Mouse (Mus musculus) liver, embryonic 14.5 days (tissue): ENCODE measurements around the gene Hoxd11. TPM values are rescaled to one million over a fixed set of nuclear protein-coding genes. Genes with fewer than 3 reads are reported as not detected.

Source experiments
- ATAC-seq: fragments of 200-750 bp; cut with Nextera tagmentation; 2 replicates; pipeline ENCODE4 v1.8.0; 2017; ENCODE audit warnings: moderate number of reproducible peaks, mild to moderate bottlenecking, moderate library complexity; ENCODE audit not compliant: insufficient read depth
- DNase-seq, 3 experiments: peaks; one replicate each; pipeline ENCODE4 v3.0.0-alpha.2; 2012 to 2013; ENCODE audit warnings: low read depth in 3 of 3, low spot score in 3 of 3
- H3K27ac ChIP-seq: fragments of 300-500 bp; sonication (generic); 2 replicates; pipeline ENCODE4 v1.5.1; 2014; ENCODE audit warnings: moderate library complexity, mild to moderate bottlenecking, control low read depth, inconsistent platforms
- H3K27me3 ChIP-seq: fragments of 300-500 bp; sonication (generic); 2 replicates; pipeline ENCODE4 v1.6.1; 2014; ENCODE audit warnings: mild to moderate bottlenecking, low read length, moderate library complexity; ENCODE audit not compliant: control insufficient read depth, insufficient read depth
- H3K36me3 ChIP-seq: fragments of 300-500 bp; sonication (generic); replicated peaks from 2 replicates; pipeline ENCODE4 v1.6.1; 2014; ENCODE audit warnings: low read depth; ENCODE audit not compliant: control insufficient read depth, insufficient read depth
- H3K4me1 ChIP-seq, 2 experiments: fragments of 200-500 bp in 1 of 2; fragments of 300-500 bp in 1 of 2; sonication (generic) in 1 of 2; replicated peaks; 2 replicates each; pipeline ENCODE4 v1.6.1; 2012 to 2014; ENCODE audit warnings: antibody characterized with exemption in 1 of 2, inconsistent platforms in 1 of 2, low read length in 1 of 2; ENCODE audit not compliant: control insufficient read depth in 2 of 2, insufficient read depth in 2 of 2
- H3K4me2 ChIP-seq: fragments of 300-500 bp; sonication (generic); 2 replicates; pipeline ENCODE4 v1.6.1; 2014; ENCODE audit warnings: low read depth, mild to moderate bottlenecking, control low read depth, moderate library complexity
- H3K4me3 ChIP-seq, 2 experiments: fragments of 200-500 bp in 1 of 2; fragments of 300-500 bp in 1 of 2; sonication (generic) in 1 of 2; 2 replicates each; pipeline ENCODE4 v1.5.1; 2012 to 2014; ENCODE audit warnings: low read depth in 2 of 2, low read length in 2 of 2, mild to moderate bottlenecking in 2 of 2, control low read depth in 1 of 2, inconsistent platforms in 1 of 2, moderate library complexity in 1 of 2; ENCODE audit not compliant: insufficient read depth in 1 of 2
- H3K9ac ChIP-seq: fragments of 300-500 bp; sonication (generic); replicated peaks from 2 replicates; pipeline ENCODE4 v1.6.1; 2014; ENCODE audit warnings: mild to moderate bottlenecking, control low read depth, moderate library complexity
- H3K9me3 ChIP-seq: fragments of 300-500 bp; sonication (generic); 2 replicates; pipeline ENCODE4 v1.6.1; 2016; ENCODE audit warnings: low read length, mixed read lengths; ENCODE audit not compliant: control insufficient read depth
- CTCF ChIP-seq: IDR thresholded peaks from 2 replicates; pipeline ENCODE4 v1.5.1; 2016; ENCODE audit warnings: antibody characterized with exemption, low read depth, control low read depth
- EP300 ChIP-seq: IDR thresholded peaks from 2 replicates; pipeline ENCODE4 v1.6.1; 2016; ENCODE audit warnings: antibody characterized with exemption, low read depth
- WGBS: fragments of 180-500 bp; shearing (Covaris S2); extraction: QIAGEN DNeasy Blood & Tissue Kit; methylation state at CpG from one replicate; pipeline ENCODE4 v1.1.7; 2014; ENCODE audit not compliant: insufficient replicate concordance; 5-methylcytosine and 5-hydroxymethylcytosine counted together
- polyA plus RNA-seq, 2 experiments: library from polyadenylated mRNA; depleted of rRNA in 1 of 2; stranded (reverse) in 1 of 2; unstranded in 1 of 2; fragments of >200 nt; fragmentation: Nextera tagmentation in 1 of 2; extraction: Ambion mirVana in 1 of 2; gene quantifications; 2 replicates each; pipeline versions ENCODE4 v1.2.1 to v1.2.3; 2012 to 2014

Hoxd11 gene
- polyA plus RNA-seq (2012; rRNA removed): 0.04 and 0.09 TPM in 2 replicates
- polyA plus RNA-seq (2014; fragmentation: Nextera tagmentation; extraction: Ambion mirVana): not detected in 2 replicates

GRCm38 (mm10) chr2:74678891-74679595 is at the start of gene Hoxd11:
TSS of gene Hoxd11 (plus strand) at chr2:74679557.
- no peak within 1 kb of the TSS for H3K9ac ChIP-seq
- no peaks in the 10 kb centered on the region for H3K9me3 ChIP-seq
- no peak within 1 kb of the TSS for H3K27ac ChIP-seq
- TF ChIP-seq CTCF (no peak), EP300 (no peak)
- H3K4me2 ChIP-seq: no peak within 1 kb of the TSS
- H3K4me1 ChIP-seq: no peaks in the 10 kb centered on the region
- peaks cover 100% of the 10 kb centered on the region for H3K27me3 ChIP-seq
- ATAC-seq: no peak
- H3K36me3 ChIP-seq: no peaks in the 10 kb centered on the region
- H3K4me3 ChIP-seq: no peak within 1 kb of the TSS
- no peak for DNase-seq
- WGBS: 2% methylated on average over 15 of the region's 15 CpGs

DNA sequence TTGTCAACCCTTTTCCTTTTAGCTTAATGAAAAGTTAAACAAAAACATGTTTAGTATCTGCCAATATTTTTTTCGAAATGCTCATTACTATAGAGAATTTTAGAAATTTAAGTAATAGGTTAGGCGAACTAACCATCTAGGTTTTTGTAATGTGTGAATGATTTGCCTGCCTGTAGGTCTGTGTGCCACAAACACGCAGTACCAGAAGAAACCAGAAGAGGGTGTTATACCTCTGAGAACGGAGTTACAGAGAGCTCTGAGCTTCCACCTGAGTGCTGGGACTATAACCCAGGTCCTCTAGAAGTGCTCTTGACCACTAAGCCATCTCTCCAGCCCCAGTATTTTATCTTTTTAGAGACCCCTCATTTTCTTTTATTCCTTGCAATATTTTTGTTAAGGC is 43.9 kb upstream of the Hoxd11 start:
- no peaks in the 10 kb centered on the region for H3K4me1 ChIP-seq
- TF ChIP-seq CTCF (no peak), EP300 (no peak)
- DNase-seq (no peak), ATAC-seq (no peak)
- H3K27me3 ChIP-seq: no peaks in the 10 kb centered on the region
- no peaks in the 10 kb centered on the region for H3K36me3 ChIP-seq
- no peak overlapping the region for H3K4me2 ChIP-seq
- no peak overlapping the region for H3K27ac ChIP-seq
- WGBS: 44% methylated on average over 4 of the region's 4 CpGs
- no peak overlapping the region for H3K4me3 ChIP-seq
- no peak overlapping the region for H3K9ac ChIP-seq
- no peaks in the 10 kb centered on the region for H3K9me3 ChIP-seq

- TF ChIP-seq CTCF: no peak
- Histone ChIP-seq H3K9me3 (no peaks in the 10 kb centered on the region), H3K4me2 (no peak overlapping the region), H3K27ac (no peak overlapping the region), H3K9ac (no peak overlapping the region), H3K36me3 (no peaks in the 10 kb centered on the region), H3K4me3 (no peak overlapping the region), H3K27me3 (peaks cover 10% of the 10 kb centered on the region), H3K4me1 (no peaks in the 10 kb centered on the region)
- DNase-seq (no peak), ATAC-seq (no peak)
- WGBS: 50% methylated on average over 5 of the region's 5 CpGs
Measured at GRCm38 (mm10) chr2:74642431-74642830, 36.9 kb upstream of the Hoxd11 start.

DNA sequence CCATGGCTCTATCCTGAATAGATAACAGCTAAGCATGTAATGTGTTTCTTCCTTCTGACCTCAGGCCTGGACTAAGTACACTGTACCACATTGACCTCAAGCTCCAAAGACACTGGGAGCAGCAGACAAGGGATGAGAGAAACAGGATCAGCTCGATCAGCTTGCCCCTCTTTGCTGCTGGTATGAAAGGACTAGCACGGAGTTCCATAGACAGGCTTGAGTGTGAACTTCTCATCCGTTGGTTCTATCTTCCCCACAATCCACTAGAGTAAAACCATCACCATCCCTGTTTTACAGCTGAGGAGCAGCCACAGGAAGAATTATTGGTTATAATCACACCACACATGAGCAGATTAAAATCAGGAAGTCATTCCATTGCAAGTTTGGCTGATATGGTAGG is 33.7 kb upstream of the Hoxd11 start:
- WGBS: 47% methylated on average over 3 of the region's 3 CpGs
- no peaks in the 10 kb centered on the region for H3K4me1 ChIP-seq
- TF ChIP-seq EP300 (no peak), CTCF (no peak)
- no peaks in the 10 kb centered on the region for H3K36me3 ChIP-seq
- no peak overlapping the region for H3K9ac ChIP-seq
- DNase-seq (no peak), ATAC-seq (no peak)
- H3K4me2 ChIP-seq: no peak overlapping the region
- H3K9me3 ChIP-seq: no peaks in the 10 kb centered on the region
- no peak overlapping the region for H3K4me3 ChIP-seq
- peaks cover 41% of the 10 kb centered on the region for H3K27me3 ChIP-seq
- no peak overlapping the region for H3K27ac ChIP-seq

DNA sequence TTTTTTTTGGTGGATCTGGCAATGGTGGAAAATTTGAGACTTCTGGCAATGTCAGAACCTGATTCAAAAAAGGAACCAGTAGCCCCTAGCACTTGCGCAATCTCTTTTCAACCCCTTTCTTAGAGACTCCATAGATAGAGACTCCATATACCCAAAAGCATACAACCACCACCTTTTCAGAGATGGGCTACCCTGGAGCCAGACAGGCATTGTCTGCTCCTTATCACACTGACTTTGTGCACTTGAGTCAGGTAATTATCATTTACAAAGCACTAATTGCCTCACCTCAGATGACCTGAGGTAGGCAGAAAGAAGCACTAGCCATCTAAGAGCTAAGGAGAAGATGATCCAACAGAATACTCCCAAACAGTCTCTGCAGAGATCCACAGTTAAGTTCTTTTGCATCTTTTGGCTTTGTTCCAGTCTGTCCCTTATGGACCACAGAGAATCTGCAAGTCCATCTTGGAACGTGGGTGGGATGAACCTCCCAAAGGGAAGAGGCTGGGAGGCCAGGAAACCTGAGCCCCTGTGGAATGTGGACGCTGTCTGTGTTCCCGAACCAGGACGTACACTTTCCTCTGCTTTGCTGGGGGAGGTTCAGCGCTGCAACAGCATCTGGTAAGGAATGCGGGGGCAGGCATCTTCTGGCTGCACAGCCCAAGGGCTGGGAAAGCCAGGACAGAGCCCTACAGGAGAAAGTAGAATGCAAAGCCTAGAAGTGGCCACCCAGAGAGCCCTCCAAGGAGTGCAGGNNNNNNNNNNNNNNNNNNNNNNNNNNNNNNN is 32.1 kb upstream of the Hoxd11 start:
- Histone ChIP-seq H3K4me1 (no peaks in the 10 kb centered on the region), H3K9me3 (no peaks in the 10 kb centered on the region), H3K27me3 (peaks cover 58% of the 10 kb centered on the region), H3K9ac (no peak overlapping the region), H3K27ac (no peak overlapping the region), H3K4me2 (no peak overlapping the region), H3K36me3 (no peaks in the 10 kb centered on the region), H3K4me3 (no peak overlapping the region)
- TF ChIP-seq EP300 (no peak), CTCF (no peak)
- DNase-seq: no peak
- WGBS: 12% methylated on average over 7 of the region's 7 CpGs
- ATAC-seq: no peak
